Comparison of ENCODE assay signal across 10 mouse cellular contexts in genomic region chr12:8394894-8395297, GRCm38 (mm10).
DNase-seq lines count a peak whose midpoint lies in the region; ATAC-seq and TF ChIP-seq lines count a peak whose summit lies in the region.
"Had no signal": no experiment of that assay in that cellular context is flagged by ENCODE, and none has a peak within 500 bp of the region (broad histone marks: within the 10 kb centered on the region; RNA-seq: fewer than 3 reads in every experiment).

No protein-coding gene starts in this region.

- peak overlapping the region; percentile 31 for H3K4me3 ChIP-seq in megakaryocyte, embryonic 14.5 days (replicated peaks)
- H3K4me3 ChIP-seq in embryonic facial prominence, embryonic 15.5 days (replicated peaks) = no peak overlapping the region
- no peak overlapping the region for H3K4me3 ChIP-seq in kidney, adult 2 months (ENCODE audit: insufficient read depth, low read depth, low read length)
- no peak overlapping the region for H3K4me3 ChIP-seq in lung, postnatal 0 days (ENCODE audit: low read depth, low read length)

- no peak for TF ChIP-seq CTCF in kidney, adult 2 months (conservative IDR thresholded peaks at IDR 0.05; ENCODE audit: insufficient read depth, insufficient read length, low read depth, low read length)
- TF ChIP-seq CTCF in lung, postnatal 0 days (IDR thresholded peaks at IDR 0.05) = 0 out of 2 replicates have a peak, but pooled peaks have one; percentile 3

- peak; percentile 66 for TF ChIP-seq EP300 in lung, postnatal 0 days (IDR thresholded peaks at IDR 0.05)

- 57% methylated on average over 6 of the region's 6 CpGs for WGBS in embryonic facial prominence, embryonic 15.5 days
- WGBS in kidney, adult 2 months = 39% methylated on average over 6 of the region's 6 CpGs
- 45% methylated on average over 6 of the region's 6 CpGs for WGBS in lung, postnatal 0 days

- no peak overlapping the region for H3K9ac ChIP-seq in embryonic facial prominence, embryonic 15.5 days
- no peak overlapping the region for H3K9ac ChIP-seq in lung, postnatal 0 days (replicated peaks; ENCODE audit: low read depth)

- peak overlapping the region; percentile 45; the same call in 1 of the 2 replicates for H3K27ac ChIP-seq in embryonic facial prominence, embryonic 15.5 days (replicated peaks)
- H3K27ac ChIP-seq in kidney, adult 2 months (ENCODE audit: insufficient read depth, low read depth, low read length) = peak overlapping the region; percentile 42
- H3K27ac ChIP-seq in lung, postnatal 0 days (ENCODE audit: low read length) = 0 out of 2 replicates have a peak overlapping the region, but pooled peaks have one; percentile 38

- peaks cover 45% of the 10 kb centered on the region for H3K4me1 ChIP-seq in megakaryocyte, embryonic 14.5 days
- H3K4me1 ChIP-seq in embryonic facial prominence, embryonic 15.5 days = no peaks in the 10 kb centered on the region; the same call in 1 of the 2 replicates
- peaks cover 6% of the 10 kb centered on the region; the same call in 1 of the 2 replicates for H3K4me1 ChIP-seq in kidney, adult 2 months (ENCODE audit: control insufficient read depth, insufficient read depth, low read length)
- H3K4me1 ChIP-seq in lung, postnatal 0 days (ENCODE audit: insufficient read depth, low read depth, low read length) = no peaks in the 10 kb centered on the region; the same call in 1 of the 2 replicates

- TF ChIP-seq POLR2A in kidney, adult 2 months (IDR thresholded peaks at IDR 0.05; ENCODE audit: low read depth, low read length) = no peak

- no peaks in the 10 kb centered on the region for H3K36me3 ChIP-seq in megakaryocyte, embryonic 14.5 days (replicated peaks; ENCODE audit: low read length)
- H3K36me3 ChIP-seq in embryonic facial prominence, embryonic 15.5 days = no peaks in the 10 kb centered on the region
- no peaks in the 10 kb centered on the region for H3K36me3 ChIP-seq in kidney, adult 2 months (ENCODE audit: control insufficient read depth, insufficient read depth, low read length)
- no peaks in the 10 kb centered on the region for H3K36me3 ChIP-seq in lung, postnatal 0 days (ENCODE audit: insufficient read depth, low read length)

- no peak for ATAC-seq in megakaryocyte, adult 5-6 weeks (ENCODE audit: poor library complexity, severe bottlenecking)
- ATAC-seq in embryonic facial prominence, embryonic 15.5 days (ENCODE audit: insufficient number of reproducible peaks, low FRiP score, low TSS enrichment, low read depth) = no peak
- peak; percentile 86 for ATAC-seq in lung, postnatal 0 days

- DNase-seq in kidney, adult 2 months = peak; percentile 61
- DNase-seq in lung, postnatal 0 days (ENCODE audit: low spot score) = peak; percentile 54
- no peak for DNase-seq in layer of hippocampus, postnatal 36 days
- DNase-seq in thymus, adult 18-20 months = no peak
- no peak for DNase-seq in adrenal gland, postnatal 36 days
- DNase-seq: cerebellum, adult 11-12 months; gastrocnemius, postnatal 25 days had no signal

- H3K9me3 ChIP-seq in megakaryocyte, embryonic 14.5 days = peaks cover 4% of the 10 kb centered on the region
- no peaks in the 10 kb centered on the region for H3K9me3 ChIP-seq in embryonic facial prominence, embryonic 15.5 days (replicated peaks)
- no peaks in the 10 kb centered on the region for H3K9me3 ChIP-seq in lung, postnatal 0 days (ENCODE audit: low read length)

- H3K4me2 ChIP-seq in embryonic facial prominence, embryonic 15.5 days (replicated peaks) = no peak overlapping the region
- H3K4me2 ChIP-seq in lung, postnatal 0 days (replicated peaks; ENCODE audit: low read depth, low read length) = no peak overlapping the region

- peaks cover 17% of the 10 kb centered on the region for H3K27me3 ChIP-seq in megakaryocyte, embryonic 14.5 days (replicated peaks)
- H3K27me3 ChIP-seq in embryonic facial prominence, embryonic 15.5 days = no peaks in the 10 kb centered on the region
- H3K27me3 ChIP-seq in kidney, adult 2 months (replicated peaks; ENCODE audit: control insufficient read depth, insufficient read depth, low read length) = no peaks in the 10 kb centered on the region
- H3K27me3 ChIP-seq in lung, postnatal 0 days (replicated peaks; ENCODE audit: insufficient read depth, low read length) = no peaks in the 10 kb centered on the region

Comparison
In these comparisons a context has a peak if more than half of its experiments do, and no peak if none do; other contexts are left out.
1. DNase-seq: peak in kidney, adult 2 months (single experiment) and lung, postnatal 0 days (single experiment); none in layer of hippocampus, postnatal 36 days (0 of 2), thymus, adult 18-20 months (0 of 2) and adrenal gland, postnatal 36 days (0 of 2).
2. Peak in every context shown above with its lines, with median percentiles within 50 percentile points of each other: H3K27ac ChIP-seq.